Mouse (Mus musculus) testis, postnatal 14 days (tissue): ENCODE measurements around the gene Bicd1.
"Not testable (repeated sequence)": the region's sequence is repeated elsewhere in the genome, so short reads cannot be mapped to it uniquely, and the experiment has no call there.

Experiments used
- DNase-seq: peaks from one replicate; pipeline ENCODE4 v3.0.0; 2021; ENCODE audit warnings: low spot score

The Bicd1 gene

DNA sequence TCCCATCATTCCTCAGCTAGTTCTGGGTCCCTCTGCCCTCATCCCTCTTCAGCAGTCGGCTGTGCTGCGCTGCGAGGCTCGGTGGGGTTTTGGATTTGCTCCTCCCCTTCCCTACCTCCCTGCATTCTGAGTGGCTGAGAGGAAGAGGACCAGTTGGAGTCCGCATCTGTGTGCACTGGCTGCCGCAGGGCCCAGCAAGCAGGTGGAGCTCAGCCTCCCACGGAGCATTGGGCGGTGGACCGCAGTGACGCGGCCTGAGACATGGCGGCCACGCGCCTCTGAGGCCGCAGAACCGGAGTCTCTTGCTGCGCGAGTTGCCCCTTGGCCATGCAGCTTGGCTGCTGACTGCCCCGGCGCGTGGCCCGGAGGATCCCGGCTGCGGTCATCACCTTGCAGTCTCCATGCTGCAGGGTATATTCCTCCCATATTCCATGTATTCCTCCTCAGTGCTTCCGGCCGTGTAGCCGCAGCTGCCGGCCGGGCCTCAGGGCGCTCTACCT lies at the start of gene Bicd1:
Gene Bicd1 (plus strand): TSS at position 54 of the 500 bp plus-strand sequence.
- DNase-seq: peak; percentile 84

DNA sequence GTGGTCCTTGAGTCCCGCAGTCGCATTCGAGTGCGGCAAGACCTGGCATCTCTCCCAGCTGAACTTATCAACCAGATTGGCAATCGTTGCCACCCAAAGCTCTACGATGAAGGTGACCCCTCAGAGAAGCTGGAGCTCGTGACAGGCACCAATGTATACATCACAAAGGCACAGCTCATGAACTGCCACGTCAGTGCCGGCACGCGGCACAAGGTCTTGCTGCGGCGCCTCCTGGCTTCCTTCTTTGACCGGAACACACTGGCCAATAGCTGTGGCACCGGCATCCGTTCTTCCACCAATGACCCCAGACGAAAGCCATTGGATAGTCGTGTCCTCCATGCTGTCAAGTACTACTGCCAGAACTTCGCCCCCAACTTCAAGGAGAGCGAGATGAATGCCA lies 46.2 kb upstream of the Bicd1 start:
- DNase-seq: not testable (repeated sequence)

DNA sequence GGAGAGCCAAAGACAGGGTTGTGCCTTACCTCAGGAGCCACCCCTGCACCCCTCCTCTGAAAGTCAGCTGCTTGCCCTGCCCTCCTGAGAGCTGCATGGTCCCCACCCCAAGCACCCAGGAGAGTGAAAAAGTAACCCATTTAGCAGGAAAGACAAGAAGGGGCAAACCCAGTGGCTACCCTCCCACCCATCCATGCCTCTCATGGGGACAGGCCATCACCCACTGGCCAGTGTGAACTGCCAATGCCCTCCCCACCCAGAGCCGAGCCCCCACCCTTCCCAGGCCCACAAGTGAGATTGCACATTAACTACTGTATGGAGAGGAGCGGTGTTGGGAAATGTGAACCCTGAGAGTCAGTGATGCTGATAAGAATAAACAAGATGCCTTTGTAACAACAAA lies 42.7 kb upstream of the Bicd1 start:
- DNase-seq: not testable (repeated sequence)

DNA sequence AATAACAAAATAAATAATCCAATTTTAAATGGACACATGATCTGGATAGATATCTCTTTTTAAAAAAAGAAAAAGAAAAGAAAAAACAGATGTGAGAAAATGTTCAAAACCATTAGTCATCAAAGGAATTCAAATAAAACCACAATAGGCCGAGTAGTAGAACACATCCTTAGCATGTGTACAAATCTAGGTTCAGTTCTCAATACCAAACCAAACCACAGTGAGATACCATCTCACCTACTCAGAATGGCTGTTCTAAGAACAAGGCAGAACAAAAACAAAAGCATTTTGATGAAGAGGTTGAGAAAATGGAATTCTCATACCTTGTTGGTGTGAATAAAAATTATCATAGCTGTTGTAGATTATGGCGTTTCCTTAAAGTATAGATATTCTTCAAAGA lies 42.3 kb upstream of the Bicd1 start:
- DNase-seq: no peak

DNA sequence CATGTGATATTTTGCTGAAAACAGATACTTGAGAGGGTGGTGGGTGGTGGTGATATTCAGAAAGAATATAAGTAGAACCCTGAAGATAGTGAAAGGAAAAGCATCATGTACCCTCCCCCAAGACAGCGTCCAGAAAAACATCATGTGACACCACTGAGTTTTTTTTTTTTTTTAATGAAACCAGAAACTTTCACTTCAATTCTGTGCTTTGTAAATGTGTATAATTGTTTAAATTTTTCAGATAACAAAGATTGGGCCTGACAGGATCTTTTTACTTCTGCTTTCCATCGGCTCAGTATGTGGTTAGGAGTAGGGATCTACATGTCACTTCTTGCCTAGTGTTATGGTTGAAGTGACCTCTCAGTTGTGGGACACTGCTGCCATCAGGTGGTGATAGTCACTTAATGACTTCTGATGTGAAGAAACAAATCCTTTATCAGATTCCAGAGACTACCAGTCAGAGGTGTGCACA lies 33.7 kb upstream of the Bicd1 start:
- peak; percentile 48 for DNase-seq

DNA sequence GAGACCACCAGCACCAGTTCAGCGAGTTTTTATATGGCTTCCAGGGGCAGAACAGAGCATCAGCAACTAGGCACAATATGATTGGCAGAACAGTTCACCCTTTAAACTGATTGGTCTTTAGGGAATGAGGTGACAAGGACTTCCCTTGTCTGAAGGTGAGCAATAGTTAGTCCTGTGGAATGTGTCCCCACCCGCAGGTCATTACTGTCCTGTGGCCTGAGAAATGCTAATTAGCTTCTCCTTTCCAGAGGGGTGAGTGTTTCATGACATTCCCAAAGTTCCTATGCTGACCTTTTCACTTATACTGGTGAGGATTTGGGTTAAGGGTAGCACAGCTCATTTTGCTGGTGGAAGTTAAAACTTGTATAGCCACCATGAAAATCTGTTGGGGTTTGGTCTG lies 25.2 kb upstream of the Bicd1 start:
- DNase-seq: no peak

DNA sequence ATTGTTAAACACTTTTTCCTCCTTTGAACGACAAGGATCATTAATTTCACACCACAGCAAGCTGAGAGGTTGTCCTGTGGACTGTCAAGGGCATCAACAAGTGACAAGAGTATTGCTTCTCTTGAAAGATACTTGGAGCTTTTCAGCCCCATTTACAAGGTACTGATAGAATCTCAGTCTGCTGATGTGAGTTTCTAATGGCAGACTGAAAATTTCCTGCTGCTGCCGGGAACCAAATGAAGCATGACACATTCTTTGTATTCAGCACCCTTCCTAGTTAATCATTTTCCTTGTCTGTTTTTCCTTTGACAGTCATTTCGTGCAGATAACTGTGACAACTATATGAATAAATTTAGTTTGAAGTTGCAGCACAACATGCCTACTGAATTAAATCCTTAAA lies 22.3 kb upstream of the Bicd1 start:
- no peak for DNase-seq

DNA sequence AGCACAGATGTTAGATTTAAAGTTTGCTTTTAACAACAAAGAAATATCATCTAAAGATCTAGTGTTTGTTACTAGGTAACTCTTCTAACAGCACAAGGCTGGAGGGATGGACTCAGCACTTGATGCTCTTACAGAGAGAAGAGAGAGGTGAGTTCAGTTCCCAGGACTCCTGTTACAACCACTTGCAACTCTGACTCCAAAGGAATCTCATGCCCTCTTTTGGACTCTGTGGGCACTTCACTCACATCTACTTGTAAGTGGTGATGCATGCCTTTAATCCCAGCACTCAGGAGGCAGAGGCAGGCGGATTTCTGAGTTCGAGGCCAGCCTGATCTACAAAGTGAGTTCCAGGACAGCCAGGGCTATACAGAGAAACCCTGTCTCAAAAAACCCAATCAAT lies 19.1 kb upstream of the Bicd1 start:
- not testable (repeated sequence) for DNase-seq

DNA sequence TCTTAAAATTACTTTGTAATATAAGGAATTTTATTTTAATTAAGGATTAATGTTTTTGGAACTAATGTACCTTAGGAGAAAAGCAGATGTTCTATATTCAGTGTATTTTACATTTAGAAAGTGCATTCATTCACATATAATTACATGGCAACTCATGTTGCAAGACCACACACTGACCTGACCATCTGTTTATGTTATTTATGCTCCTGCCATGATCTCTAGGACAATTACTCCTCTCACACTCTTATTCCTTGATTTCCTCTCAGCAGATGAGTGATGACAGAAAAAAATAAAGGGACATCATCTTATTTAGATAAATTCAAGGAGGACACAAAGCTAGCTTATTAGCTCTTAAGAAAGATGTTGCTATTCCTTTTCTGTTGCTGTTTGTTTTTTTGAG lies 9.3 kb upstream of the Bicd1 start:
- DNase-seq: no peak

DNA sequence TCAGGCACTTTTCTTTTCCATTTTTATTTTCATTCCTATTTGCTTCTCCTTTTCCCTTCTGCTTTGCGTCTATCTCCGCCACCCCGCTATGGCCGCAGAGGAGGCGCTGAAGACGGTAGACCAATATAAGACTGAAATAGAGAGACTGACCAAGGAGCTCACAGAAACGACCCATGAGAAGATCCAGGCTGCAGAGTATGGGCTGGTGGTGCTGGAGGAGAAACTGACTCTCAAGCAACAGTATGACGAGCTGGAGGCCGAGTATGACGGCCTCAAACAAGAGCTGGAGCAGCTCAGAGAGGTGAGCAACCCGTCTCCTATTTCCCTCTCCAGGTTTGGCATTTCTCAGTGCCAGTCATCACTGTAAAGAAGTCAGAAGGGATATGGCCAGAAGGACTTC lies 655 bp downstream of the Bicd1 start:
- DNase-seq: no peak

DNA sequence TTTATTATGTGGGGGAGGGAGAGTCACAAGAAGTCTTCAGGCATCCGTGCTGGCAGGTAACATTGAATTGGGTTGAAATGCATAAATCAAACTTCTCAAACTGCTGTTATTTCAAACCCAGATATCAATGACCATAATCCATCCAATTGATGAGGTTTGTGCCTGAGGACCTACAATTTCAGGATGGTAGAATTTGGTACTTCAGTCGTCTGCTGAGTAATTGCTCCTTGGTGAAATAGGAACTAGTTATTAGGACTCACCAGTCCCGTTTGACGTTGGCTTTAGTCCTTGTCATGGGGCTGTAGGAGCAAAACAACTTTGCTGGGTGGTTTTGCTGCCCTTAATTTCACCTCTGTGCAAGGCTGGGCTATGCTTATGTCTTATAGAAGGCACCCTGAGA lies 1.2 kb downstream of the Bicd1 start:
- no peak for DNase-seq

DNA sequence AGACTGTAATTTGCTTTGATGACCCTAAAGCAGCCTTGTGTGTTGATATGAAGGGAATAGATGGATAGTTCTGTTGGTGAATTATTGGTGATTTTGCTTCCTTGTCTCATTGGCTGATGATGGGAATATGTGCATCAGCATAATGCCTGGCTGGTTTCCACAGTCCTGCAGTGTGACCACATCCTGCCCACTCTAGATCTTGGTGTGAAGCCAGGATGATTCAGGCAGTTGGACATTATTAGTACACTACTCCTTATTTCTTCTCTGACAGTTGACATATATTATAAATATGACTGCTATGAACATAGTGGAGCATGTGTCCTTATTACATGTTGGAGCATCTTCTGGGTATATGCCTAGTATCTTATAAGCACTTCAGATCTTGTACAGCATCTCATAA lies 4.6 kb downstream of the Bicd1 start:
- no peak for DNase-seq

DNA sequence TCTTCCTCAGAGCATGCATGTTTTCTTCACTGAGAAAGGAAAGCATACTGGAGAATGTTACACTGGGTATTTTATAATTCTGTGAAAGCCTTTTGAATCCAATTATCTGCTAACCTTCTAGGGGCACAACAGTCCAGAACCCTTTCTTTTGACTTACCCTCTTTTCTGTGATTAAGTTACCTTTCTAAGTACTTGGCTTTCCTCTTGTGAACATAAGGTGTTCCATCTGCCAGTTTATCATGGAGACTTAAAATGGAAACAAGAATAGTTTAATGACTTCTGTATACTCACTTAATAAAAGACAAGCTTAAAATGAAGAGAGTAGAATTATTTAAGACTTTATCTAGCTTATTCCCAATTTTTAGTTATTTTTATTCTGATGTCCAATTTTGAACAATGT lies 16.1 kb downstream of the Bicd1 start:
- DNase-seq: no peak

DNA sequence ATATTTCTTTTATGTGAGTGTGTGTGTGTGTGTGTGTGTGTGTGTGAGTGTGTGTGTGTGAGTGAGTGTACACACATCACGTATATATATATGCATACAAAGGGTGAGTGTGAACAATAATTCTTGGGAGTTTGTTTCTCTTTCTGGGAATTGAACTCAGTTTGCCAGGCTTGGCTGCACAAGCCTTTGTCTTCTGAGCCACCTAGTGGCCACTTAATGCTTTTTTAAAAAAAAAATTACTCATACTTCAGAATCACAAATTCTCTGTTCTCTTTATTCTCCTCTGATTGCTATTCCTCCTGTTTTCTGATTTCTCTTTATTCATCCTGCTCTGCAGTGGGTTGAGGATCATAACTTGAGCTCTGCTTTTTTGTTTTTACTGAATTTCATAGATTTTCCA lies 30.5 kb downstream of the Bicd1 start:
- DNase-seq: no peak

DNA sequence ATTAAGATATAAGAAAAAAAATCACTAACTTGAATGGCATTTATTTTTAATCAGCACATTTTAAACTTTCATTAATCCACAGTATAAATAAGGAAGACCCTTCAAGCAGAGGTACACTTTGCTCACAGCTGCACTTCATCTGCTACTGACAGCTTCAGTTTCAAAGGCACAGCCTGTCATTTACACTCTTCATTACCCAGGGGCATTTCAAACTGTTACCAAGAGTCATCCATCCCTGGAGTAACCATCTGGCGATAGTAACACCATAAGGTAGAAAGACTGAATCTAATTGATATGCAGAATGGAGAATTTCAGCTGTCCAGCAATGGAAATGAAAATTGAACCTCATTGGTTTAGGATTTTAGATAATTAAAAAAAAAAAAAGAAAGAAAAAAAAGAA lies 34.2 kb downstream of the Bicd1 start:
- no peak for DNase-seq

DNA sequence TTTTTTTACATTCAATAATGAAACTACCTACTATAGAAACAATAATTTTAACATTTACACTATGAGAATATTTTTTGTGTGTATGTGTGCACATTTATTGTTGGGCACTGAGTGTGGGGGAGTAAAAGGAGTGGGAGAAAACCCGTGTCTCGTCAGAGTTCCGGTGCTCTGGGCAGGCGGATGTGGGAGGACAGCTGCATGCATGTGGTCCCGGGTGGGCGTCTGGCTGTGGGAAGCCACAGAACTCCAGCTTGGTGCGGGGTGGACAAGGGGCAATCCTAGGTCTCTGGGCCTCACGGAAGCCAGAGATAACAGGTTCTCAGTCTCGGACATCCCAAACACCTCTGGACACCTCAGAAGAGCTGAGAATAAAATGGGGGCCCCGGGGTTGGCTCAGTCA lies 37.2 kb downstream of the Bicd1 start:
- no peak for DNase-seq

DNA sequence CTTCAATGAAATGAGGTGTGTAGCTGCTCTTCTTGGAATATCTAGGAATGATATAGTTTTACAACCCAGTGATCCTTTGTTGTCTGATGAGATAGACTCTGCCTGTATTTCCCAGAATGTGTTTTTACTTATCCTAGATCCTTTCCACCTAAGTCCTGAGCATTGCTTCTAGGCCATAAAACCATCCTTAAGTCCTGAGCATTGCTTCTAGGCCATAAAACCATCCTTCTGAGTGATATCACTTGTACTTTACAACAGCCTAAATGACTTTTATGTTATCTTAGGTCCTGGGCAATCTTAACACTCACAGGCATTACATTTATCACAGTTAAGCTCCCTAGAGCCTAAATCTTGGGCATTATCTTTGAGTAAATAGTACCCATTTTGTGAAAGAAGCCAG lies 48.6 kb downstream of the Bicd1 start:
- no peak for DNase-seq

DNA sequence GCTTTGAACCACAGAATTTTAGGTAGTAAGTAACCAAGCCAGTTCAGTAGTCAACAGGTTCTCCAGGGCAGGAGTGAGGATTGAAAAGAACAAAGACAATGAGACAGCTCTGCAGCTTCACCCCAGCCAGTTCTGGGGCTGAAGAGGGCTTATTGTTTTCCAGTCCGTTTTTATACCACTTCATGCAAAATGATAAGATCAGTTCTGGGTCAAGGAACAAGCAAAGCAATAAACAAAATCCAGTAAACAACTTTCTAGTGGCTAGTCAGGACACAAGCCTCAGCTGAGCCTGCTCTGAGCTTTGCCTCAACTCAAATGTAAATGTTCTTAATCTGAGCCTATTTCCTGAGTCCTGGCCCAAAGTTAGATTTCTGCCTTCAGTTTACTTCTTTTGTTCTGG lies 52.3 kb downstream of the Bicd1 start:
- DNase-seq: no peak

DNA sequence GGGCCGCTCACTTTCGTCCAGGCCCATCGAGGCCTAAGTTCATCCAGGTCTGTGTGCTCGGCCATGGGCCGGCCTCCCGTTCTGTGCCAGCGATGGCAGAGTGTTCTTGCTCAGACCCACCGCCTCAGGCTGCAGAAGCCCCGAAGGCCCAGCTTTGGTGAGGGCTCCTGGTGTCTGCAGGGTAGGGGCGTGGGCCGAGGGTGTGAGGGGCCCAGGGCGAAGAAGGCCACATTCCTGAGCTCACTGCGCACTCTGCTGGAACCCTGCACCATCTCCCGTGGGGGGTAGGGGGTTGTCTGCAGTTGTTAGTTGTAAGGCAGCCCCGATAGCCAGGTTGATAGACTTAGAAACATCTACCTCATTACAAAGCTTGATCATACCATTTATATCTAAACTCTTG lies 62.8 kb downstream of the Bicd1 start:
- no peak for DNase-seq

DNA sequence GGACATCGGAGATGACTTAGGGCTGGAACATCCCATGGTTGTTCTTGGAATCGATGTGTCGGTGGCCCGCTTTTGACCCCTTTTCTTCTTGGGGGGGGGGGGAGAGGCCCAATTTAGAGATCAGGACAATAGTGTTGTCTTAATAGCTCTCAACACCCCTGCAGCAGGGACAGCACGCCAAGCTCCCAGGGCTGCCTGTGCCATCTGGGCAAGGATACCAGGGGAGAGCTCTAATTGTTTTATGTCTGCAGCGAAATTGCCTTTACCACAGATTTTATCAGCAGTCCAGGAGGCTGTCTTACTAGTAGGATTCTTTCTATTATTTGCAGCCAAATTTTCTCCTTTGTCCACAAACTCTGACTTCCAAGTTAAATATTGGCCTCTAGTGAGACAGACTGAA lies 63.8 kb downstream of the Bicd1 start:
- not testable (repeated sequence) for DNase-seq

DNA sequence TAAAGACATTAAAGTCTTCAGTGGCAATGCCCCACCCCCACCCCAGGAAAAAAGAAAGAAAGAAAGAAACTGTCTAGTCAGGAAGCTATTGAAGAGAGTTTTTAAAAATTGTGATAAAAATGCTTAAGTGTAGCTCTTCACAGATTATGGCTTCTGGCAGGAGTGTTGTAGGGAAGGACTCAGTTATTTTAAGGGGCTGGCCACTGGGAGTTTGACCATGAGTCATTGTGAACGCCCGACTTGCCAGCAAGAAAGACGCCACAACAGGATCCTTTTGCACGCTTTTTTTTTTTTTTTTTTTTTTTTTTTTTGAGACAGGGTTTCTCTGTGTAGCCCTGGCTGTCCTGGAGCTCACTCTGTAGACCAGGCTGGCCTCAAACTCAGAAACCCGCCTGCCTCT lies 73.2 kb downstream of the Bicd1 start:
- not testable (repeated sequence) for DNase-seq

DNA sequence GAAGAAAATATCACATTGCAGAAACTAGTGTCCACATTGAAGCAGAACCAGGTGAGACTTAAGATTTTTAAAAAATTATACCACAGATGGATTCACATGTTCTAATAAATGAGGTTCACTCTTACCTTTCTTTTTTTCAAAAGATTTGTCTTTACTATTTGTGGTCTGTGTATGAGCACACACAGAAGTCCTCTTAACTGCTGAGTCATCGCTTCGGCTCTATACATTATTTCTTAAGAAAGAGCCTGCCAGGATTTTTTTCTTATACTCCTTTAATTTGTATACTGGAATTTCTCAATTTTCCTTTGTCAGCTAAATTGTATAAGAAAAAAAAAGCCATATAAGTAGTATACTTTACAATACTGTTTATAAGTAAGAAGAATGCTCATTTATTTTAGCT lies 86.0 kb downstream of the Bicd1 start:
- DNase-seq: no peak

DNA sequence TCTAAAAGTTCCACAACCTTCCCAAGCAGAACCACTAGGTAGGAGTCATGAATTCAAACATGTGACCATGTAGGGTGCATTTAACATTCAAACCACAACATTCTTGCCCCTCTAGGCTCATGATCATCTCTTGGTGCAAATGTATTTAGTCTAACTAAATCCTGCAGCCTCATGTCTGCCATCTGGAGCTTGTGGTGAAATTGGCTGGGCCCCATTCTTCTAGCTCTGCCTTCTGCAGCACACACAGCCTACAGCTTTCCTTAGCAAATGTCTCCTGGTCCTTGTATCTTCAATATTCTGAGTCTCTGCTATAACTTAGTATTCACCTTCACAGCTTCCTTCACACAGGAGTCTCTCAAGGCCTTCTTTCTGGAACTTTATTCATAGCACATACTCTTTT lies 87.2 kb downstream of the Bicd1 start:
- DNase-seq: no peak

DNA sequence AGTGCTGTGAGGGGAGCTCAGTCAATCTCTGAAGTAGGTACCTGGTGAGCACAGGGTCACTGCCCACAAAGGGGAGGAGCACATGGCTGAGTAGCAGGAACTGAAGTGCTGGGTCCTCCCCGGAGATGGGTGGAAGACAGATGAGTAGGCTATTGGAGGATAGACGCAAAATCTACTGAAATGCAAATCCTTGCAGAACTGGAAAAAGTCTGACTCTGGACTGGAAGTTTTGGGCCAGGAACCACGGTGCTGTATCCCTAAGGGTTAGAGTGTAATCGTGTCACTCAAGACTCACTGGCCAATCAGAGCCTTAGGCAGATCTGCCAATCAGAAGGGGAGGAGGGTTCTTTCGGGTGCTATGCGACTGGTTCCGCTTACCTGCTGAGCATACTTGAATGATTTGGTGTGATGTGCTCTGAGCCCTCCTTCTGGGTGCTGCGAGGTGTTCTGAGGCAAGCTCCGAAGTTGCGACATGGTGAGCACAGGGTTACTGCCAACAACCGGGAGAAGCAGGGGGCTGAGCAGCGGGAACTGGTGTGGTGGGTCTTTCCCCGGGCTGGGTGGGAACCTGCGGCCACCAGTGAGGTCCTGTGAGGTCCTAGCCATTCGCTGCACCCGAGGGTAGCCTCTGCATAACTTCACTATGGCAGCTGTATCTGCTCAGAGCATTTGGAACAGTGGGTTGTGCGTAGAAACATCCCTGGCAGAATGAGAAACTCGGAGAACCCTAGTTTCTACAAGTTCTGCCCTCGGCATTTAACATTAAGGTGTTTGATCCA lies 157.2 kb downstream of the Bicd1 start:
- DNase-seq: peak; percentile 74
